Mouse (Mus musculus): Measurements from ENCODE around the gene Ier5l. TPM values are rescaled to one million over a fixed set of nuclear protein-coding genes. Genes with fewer than 3 reads are reported as not detected.

The Ier5l gene
- polyA plus RNA-seq, 1 experiment from 2014 or later: 2.4 TPM

DNA sequence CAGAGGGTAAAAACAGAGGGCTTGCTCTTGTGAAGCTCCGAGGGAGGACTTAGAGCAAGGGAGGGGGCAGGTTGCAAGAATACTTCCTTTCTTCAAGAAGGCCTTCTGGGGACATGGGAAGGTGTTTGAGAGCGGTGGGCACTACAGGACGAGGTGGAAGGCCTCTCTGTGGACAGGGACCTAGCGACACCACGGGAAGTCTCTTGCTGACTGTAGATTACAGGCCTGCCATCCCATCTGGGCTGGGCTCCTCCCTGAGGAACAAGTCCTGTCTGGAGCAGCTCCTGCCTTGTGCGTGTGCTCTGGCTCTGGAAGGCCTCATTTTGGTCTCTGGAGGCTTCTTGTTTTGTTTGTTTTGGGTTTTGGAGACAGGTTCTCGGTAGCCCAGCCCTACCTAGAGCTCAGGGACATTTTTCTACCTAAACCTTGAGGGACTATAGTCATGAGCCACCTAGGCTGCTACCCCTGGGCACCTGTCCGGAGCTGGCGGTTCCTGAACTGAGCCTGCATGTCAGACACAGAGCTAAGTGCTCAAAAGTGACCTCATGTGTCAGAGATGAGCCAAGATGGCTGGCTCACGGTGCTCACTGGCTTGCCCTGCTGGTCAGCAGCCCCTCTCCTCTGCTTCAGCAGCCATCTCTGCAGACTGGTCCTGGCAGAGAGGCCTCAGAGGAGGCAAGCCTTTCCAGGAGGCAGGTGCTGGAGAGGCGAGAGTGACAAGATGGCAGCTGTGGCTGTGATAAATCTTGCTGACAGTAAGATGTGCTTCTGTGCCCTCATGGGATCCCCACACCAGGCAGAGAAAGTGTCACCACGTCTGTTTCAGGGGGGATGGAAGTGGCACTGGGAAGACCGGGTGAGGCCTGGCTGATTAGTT is 17.7 kb downstream of the Ier5l start:
- no peaks in the 10 kb centered on the region for H3K79me2 ChIP-seq (ENCODE audit: inconsistent target)
- H3K36me3 ChIP-seq (ENCODE audit: inconsistent target): peaks cover 4% of the 10 kb centered on the region; the same call in 1 of the 2 replicates
- no peak overlapping the region for H3K27ac ChIP-seq
- WGBS (ENCODE audit: missing documents): 94% methylated on average over 13 of the region's 13 CpGs
- H3K4me3 ChIP-seq (ENCODE audit: inconsistent target): no peak overlapping the region

- Histone ChIP-seq H3K36me3 (ENCODE audit: inconsistent target) (peaks cover 11% of the 10 kb centered on the region; the same call in 1 of the 2 replicates), H3K4me3 (ENCODE audit: inconsistent target) (no peak overlapping the region), H3K27ac (no peak overlapping the region), H3K79me2 (ENCODE audit: inconsistent target) (no peaks in the 10 kb centered on the region)
- WGBS (ENCODE audit: missing documents): 88% methylated on average over 5 of the region's 5 CpGs
Observed at GRCm38 (mm10) chr2:30454587-30454986, 19.4 kb downstream of the Ier5l start.

GRCm38 (mm10) chr2:30453570-30453969 is 20.4 kb downstream of the Ier5l start:
- Histone ChIP-seq H3K27ac (no peak overlapping the region), H3K4me3 (ENCODE audit: inconsistent target) (no peak overlapping the region), H3K79me2 (ENCODE audit: inconsistent target) (no peaks in the 10 kb centered on the region), H3K36me3 (ENCODE audit: inconsistent target) (peaks cover 19% of the 10 kb centered on the region; the same call in 1 of the 2 replicates)
- 90% methylated on average over 3 of the region's 3 CpGs for WGBS (ENCODE audit: missing documents)

DNA sequence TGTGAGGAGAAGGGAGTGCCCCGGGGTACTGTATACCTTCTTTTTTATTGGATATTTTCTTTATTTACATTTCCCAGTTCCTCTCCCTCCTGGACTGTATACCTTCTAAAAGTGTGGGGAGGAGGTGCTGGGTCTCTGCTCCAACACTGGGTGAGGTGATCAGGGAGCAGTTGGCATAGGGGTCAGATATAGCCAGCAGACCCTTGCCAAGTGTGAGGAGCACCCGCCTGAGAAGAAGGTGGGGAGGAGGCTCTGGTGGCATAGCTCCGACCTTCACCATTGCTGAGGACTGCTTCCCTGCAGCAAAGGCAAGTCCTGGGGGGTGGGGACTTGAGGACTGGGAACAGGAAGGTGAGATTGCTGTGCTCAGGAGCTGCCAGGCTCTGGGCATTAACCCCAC is 22.5 kb downstream of the Ier5l start:
- peaks cover 24% of the 10 kb centered on the region; the same call in 1 of the 2 replicates for H3K36me3 ChIP-seq (ENCODE audit: inconsistent target)
- no peak overlapping the region for H3K4me3 ChIP-seq (ENCODE audit: inconsistent target)
- H3K79me2 ChIP-seq (ENCODE audit: inconsistent target): no peaks in the 10 kb centered on the region
- WGBS (ENCODE audit: missing documents): 100% methylated on average over 3 of the region's 3 CpGs
- H3K27ac ChIP-seq: no peak overlapping the region

DNA sequence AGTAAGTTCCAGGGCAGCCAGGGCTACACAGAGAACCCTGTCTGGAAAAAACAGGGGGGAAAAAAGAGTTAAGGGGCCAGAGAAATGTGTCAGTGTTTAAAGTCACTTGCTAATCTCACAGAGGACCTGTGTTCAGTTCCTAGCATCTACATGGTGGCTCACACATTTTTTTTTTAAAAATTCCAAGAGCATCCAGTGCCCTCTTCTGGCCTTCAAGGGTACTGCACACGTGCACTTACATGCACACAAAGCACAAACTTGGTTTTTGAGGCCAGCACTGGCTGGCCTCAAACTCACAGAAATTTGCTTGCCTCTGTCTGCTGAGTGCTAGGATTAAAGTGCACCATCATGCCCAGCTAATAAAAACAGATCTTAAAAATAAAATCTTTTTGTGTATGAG is 23.5 kb downstream of the Ier5l start:
- Histone ChIP-seq H3K27ac (no peak overlapping the region), H3K36me3 (ENCODE audit: inconsistent target) (peaks cover 34% of the 10 kb centered on the region; the same call in 1 of the 2 replicates), H3K4me3 (ENCODE audit: inconsistent target) (no peak overlapping the region), H3K79me2 (ENCODE audit: inconsistent target) (no peaks in the 10 kb centered on the region)
- 93% methylated on average over 1 of the region's 1 CpGs for WGBS (ENCODE audit: missing documents)

DNA sequence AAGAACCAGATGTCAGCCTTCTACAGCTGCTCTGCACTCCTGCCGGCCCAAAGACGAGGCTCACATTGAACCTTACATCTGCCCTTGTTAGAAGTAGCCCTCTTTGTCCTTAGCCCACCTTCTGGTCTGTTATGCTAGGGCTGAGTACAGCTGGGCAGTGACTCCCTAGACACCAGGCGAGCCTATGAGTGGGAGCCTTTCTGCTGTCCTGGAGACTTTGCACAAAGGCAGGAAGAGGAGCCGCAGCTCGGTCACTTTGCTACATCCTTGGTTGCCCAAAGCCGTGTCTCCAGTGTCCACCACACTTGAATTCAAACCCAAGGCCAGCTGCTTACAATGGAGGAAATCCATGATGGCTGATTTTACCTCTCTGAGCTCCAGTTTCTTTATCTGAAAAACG is 25.6 kb downstream of the Ier5l start:
- H3K79me2 ChIP-seq (ENCODE audit: inconsistent target): peaks cover 8% of the 10 kb centered on the region; the same call in 1 of the 2 replicates
- peaks cover 41% of the 10 kb centered on the region; the same call in 1 of the 2 replicates for H3K36me3 ChIP-seq (ENCODE audit: inconsistent target)
- no peak overlapping the region for H3K27ac ChIP-seq
- H3K4me3 ChIP-seq (ENCODE audit: inconsistent target): no peak overlapping the region
- 98% methylated on average over 7 of the region's 7 CpGs for WGBS (ENCODE audit: missing documents)

DNA sequence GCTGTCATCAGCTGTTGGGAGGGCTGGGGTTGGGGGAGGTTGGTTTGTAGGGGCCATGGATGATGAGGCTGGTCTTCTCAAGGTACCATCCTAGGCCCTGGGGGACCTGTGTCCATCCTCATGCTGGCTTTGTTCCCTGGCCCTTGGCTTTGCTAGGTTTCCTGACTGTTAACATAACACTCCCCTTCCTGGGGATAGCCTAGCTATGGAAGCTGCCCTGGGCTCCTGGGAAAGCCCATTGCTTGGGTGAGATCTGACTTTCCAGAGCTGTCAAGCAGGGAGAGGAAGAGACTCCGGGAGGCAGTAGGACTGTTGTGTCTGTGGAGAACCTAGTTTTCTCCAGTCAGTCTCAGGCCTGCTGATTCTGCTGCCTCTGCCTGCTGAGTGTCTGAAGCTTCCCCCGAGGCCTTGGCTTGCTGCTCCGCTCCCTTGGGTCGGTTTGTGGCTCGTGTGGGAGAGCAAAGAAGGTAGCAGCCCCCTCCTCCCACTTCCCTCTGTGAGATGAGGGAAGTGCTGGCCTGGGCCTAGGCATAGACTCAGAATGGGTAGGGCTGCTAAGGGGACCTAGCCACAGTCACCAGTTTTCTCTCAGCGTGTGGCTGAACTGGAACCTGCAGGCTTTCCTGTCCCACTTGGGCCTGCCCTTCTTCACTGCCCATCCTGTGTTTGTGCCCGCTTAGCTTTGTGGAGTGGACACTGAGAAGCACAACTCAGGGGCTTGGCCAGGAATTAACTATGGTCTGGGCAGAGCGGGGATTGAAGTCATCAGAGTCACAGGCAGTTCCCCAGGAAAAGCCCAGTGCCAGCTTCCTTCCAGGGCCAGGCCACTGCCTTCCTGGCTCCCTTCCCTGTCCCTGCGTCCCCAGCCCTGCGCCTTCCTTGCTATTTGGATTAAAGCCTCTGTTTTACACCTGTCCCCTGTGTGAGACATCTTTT is 26.9 kb downstream of the Ier5l start:
- WGBS (ENCODE audit: missing documents): 50% methylated on average over 10 of the region's 10 CpGs

GRCm38 (mm10) chr2:30445312-30445711 is 28.7 kb downstream of the Ier5l start:
- WGBS (ENCODE audit: missing documents): 94% methylated on average over 2 of the region's 2 CpGs
- Histone ChIP-seq H3K27ac (no peak overlapping the region), H3K79me2 (ENCODE audit: inconsistent target) (peaks cover 18% of the 10 kb centered on the region; the same call in 1 of the 2 replicates), H3K36me3 (ENCODE audit: inconsistent target) (peaks cover 37% of the 10 kb centered on the region; the same call in 1 of the 2 replicates), H3K4me3 (ENCODE audit: inconsistent target) (no peak overlapping the region)

More for the DNA sequence above, 26.9 kb downstream of the Ier5l start:
- Histone ChIP-seq H3K4me3 (ENCODE audit: inconsistent target) (no peak overlapping the region), H3K79me2 (ENCODE audit: inconsistent target) (peaks cover 18% of the 10 kb centered on the region; the same call in 1 of the 2 replicates), H3K36me3 (ENCODE audit: inconsistent target) (peaks cover 40% of the 10 kb centered on the region; the same call in 1 of the 2 replicates), H3K27ac (peak overlapping the region; percentile 46)

GRCm38 (mm10) chr2:30444450-30444849 is 29.6 kb downstream of the Ier5l start:
- H3K79me2 ChIP-seq (ENCODE audit: inconsistent target): peaks cover 18% of the 10 kb centered on the region; the same call in 1 of the 2 replicates
- no peak overlapping the region for H3K27ac ChIP-seq
- no peak overlapping the region for H3K4me3 ChIP-seq (ENCODE audit: inconsistent target)
- peaks cover 28% of the 10 kb centered on the region; the same call in 1 of the 2 replicates for H3K36me3 ChIP-seq (ENCODE audit: inconsistent target)

DNA sequence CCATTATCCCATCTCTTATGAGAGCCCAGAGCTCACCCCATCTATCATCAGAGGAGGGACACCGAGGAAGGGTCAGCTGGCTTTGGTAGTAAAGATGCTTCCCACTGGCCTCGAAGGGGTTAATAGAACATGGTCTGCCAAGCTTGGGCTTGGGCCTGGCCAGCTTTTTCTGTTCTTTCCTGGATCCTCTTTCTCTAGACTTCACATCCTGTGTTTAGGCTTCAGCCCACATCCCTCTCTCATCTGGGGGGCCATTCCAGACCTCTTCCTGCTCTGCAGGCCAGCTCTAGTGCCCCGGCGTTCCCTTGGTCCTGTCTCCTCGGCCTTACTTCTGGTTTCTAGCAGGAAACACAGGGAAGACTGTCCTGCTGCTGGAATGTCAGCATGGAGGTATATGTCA is 30.0 kb downstream of the Ier5l start:
- Histone ChIP-seq H3K36me3 (ENCODE audit: inconsistent target) (peaks cover 25% of the 10 kb centered on the region; the same call in 1 of the 2 replicates), H3K79me2 (ENCODE audit: inconsistent target) (peaks cover 18% of the 10 kb centered on the region; the same call in 1 of the 2 replicates), H3K27ac (no peak overlapping the region), H3K4me3 (ENCODE audit: inconsistent target) (no peak overlapping the region)
- WGBS (ENCODE audit: missing documents): 83% methylated on average over 5 of the region's 5 CpGs

- peaks cover 18% of the 10 kb centered on the region; the same call in 1 of the 2 replicates for H3K79me2 ChIP-seq (ENCODE audit: inconsistent target)
- peaks cover 27% of the 10 kb centered on the region; the same call in 1 of the 2 replicates for H3K36me3 ChIP-seq (ENCODE audit: inconsistent target)
- peak overlapping the region; percentile 100 for H3K27ac ChIP-seq
- WGBS (ENCODE audit: missing documents): 86% methylated on average over 4 of the region's 4 CpGs
- H3K4me3 ChIP-seq (ENCODE audit: inconsistent target): no peak overlapping the region
Observed at GRCm38 (mm10) chr2:30443281-30443680, 30.7 kb downstream of the Ier5l start.

GRCm38 (mm10) chr2:30442498-30442890 is 31.5 kb downstream of the Ier5l start:
- peak overlapping the region; percentile 25 for H3K4me3 ChIP-seq (ENCODE audit: inconsistent target)
- 60% methylated on average over 5 of the region's 5 CpGs for WGBS (ENCODE audit: missing documents)
- H3K36me3 ChIP-seq (ENCODE audit: inconsistent target): peaks cover 34% of the 10 kb centered on the region; the same call in 1 of the 2 replicates

DNA sequence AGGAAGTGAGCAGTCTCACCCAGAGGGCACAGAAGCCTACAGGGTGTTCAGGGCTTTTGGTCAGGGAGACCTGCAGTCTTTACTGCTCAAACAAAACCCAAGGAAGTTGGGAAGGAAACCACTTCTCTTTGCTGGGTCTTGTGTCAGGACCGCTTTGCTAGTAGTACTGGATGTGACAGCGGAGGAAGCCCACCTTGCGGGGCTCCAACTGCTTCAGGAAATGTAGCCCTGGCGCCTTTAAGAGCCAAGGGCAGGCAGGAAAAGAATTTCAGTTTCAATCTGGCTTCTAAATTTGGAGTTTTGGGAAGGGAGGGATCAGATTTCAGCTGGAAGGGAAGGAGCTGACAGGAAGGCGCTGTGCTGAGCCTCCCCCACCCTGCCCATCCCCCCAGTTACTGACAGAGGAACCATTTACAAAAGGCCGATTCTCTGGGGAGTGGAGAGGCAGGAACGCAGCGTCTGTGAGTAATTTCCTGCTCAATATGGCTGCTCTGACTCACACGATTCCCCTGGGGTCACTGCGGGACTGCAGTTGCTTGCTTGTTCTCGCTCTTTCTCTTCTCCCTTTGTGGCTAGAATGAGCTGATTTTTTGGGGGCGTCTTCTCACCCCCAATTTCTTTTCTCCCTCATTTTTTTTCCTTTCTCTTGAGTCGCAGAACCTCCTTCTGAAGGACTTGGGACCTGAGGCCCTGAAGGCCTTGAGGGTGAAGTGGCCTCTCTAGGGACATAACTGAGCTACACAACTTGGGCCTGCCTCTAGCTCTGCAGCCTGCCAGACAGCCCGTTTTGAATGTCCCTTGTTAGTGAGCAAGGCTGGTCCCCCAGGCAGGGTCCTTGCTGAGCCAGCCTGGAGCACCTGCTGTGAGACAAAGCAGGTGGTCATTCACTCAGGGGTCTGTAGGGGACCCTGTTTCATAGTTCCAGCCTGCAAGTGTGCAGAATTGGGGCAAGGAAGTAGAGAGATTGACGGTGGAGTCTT is 32.2 kb downstream of the Ier5l start:
- WGBS (ENCODE audit: missing documents): 5% methylated on average over 15 of the region's 15 CpGs
- Histone ChIP-seq H3K4me3 (ENCODE audit: inconsistent target) (peak overlapping the region; percentile 25), H3K27ac (peak overlapping the region; percentile 100), H3K79me2 (ENCODE audit: inconsistent target) (peaks cover 18% of the 10 kb centered on the region; the same call in 1 of the 2 replicates), H3K36me3 (ENCODE audit: inconsistent target) (peaks cover 38% of the 10 kb centered on the region; the same call in 1 of the 2 replicates)

More at GRCm38 (mm10) chr2:30442498-30442890, 31.5 kb downstream of the Ier5l start:
- Histone ChIP-seq H3K79me2 (ENCODE audit: inconsistent target) (peaks cover 18% of the 10 kb centered on the region; the same call in 1 of the 2 replicates), H3K27ac (peak overlapping the region; percentile 100)
